Mouse (Mus musculus) stomach, embryonic 14.5 days (tissue): Measurements from ENCODE around the gene Cdc42ep2. TPM values are rescaled to one million over a fixed set of nuclear protein-coding genes. Genes with fewer than 3 reads are reported as not detected.

ENCODE experiments used
- ATAC-seq: fragments of 200-750 bp; cut with Nextera tagmentation; 2 replicates; pipeline ENCODE4 v1.8.0; 2017; ENCODE audit warnings: low read depth, moderate TSS enrichment; ENCODE audit not compliant: insufficient number of reproducible peaks, insufficient read depth, low FRiP score
- H3K27ac ChIP-seq: fragments of 300-500 bp; sonication (generic); 2 replicates; pipeline ENCODE4 v1.5.1; 2014; ENCODE audit warnings: mild to moderate bottlenecking, low read length, moderate library complexity, mixed read lengths
- H3K27me3 ChIP-seq: fragments of 300-500 bp; sonication (generic); 2 replicates; pipeline ENCODE4 v1.6.1; 2014; ENCODE audit warnings: low read length, control low read depth, mixed read lengths; ENCODE audit not compliant: control insufficient read depth, insufficient read depth
- H3K36me3 ChIP-seq: fragments of 300-500 bp; sonication (generic); 2 replicates; pipeline ENCODE4 v1.6.1; 2014; ENCODE audit warnings: mild to moderate bottlenecking, control low read depth, low read length, moderate library complexity, mixed read lengths; ENCODE audit not compliant: control insufficient read depth, insufficient read depth
- H3K4me1 ChIP-seq: fragments of 300-500 bp; sonication (generic); 2 replicates; pipeline ENCODE4 v1.6.1; 2014; ENCODE audit warnings: low read length, control low read depth, mixed read lengths; ENCODE audit not compliant: control insufficient read depth, insufficient read depth
- H3K4me2 ChIP-seq: fragments of 300-500 bp; sonication (generic); replicated peaks from 2 replicates; pipeline ENCODE4 v1.6.1; 2014; ENCODE audit warnings: low read depth, low read length, control low read depth
- H3K4me3 ChIP-seq: fragments of 300-500 bp; sonication (generic); 2 replicates; pipeline ENCODE4 v1.5.1; 2014; ENCODE audit warnings: low read depth, low read length, control low read depth
- H3K9ac ChIP-seq: fragments of 300-500 bp; sonication (generic); replicated peaks from 2 replicates; pipeline ENCODE4 v1.6.1; 2014; ENCODE audit warnings: low read depth, mild to moderate bottlenecking, control low read depth, low read length, moderate library complexity, mixed read lengths
- H3K9me3 ChIP-seq: fragments of 300-500 bp; sonication (generic); 2 replicates; pipeline ENCODE4 v1.6.1; 2016; ENCODE audit warnings: low read depth, low read length, control low read depth; ENCODE audit not compliant: control insufficient read depth
- WGBS: fragments of 180-500 bp; shearing (Covaris S2); extraction: QIAGEN DNeasy Blood & Tissue Kit; methylation state at CpG from one replicate; pipeline ENCODE4 v1.1.7; 2014; 5-methylcytosine and 5-hydroxymethylcytosine counted together
- polyA plus RNA-seq: library from polyadenylated mRNA; unstranded; fragments of >200 nt; fragmentation: Nextera tagmentation; extraction: Ambion mirVana; gene quantifications from 2 replicates; pipeline ENCODE4 v1.2.1, GENCODE M21; 2014

Cdc42ep2 gene
- polyA plus RNA-seq, 1 experiment from 2014 or later, result 7.4 TPM

- peak overlapping the region; percentile 78 for H3K27ac ChIP-seq
- whole genome bisulfite sequencing, result under 1% methylated on average over 59 of the region's 59 CpGs
- peaks cover 22% of the 10 kb centered on the region for H3K4me1 ChIP-seq
- no peaks in the 10 kb centered on the region for H3K27me3 ChIP-seq
- H3K36me3 ChIP-seq, result peaks cover 5% of the 10 kb centered on the region
- peak overlapping the region; percentile 98 for H3K9ac ChIP-seq
- H3K4me3 ChIP-seq, result peak overlapping the region; percentile 97
- peak; percentile 97 for ATAC-seq
- no peaks in the 10 kb centered on the region for H3K9me3 ChIP-seq
- H3K4me2 ChIP-seq, result peak overlapping the region; percentile 80
These were observed 12.3 kb downstream of the Cdc42ep2 start for GRCm38 (mm10) chr19:5912103-5913006.

- WGBS, result 3% methylated on average over 14 of the region's 14 CpGs
- H3K27ac ChIP-seq, result peak overlapping the region; percentile 78
- no peaks in the 10 kb centered on the region for H3K9me3 ChIP-seq
- H3K4me2 ChIP-seq, result peak overlapping the region; percentile 80
- H3K4me3 ChIP-seq, result peak overlapping the region; percentile 97
- ATAC-seq, result no peak
- peak overlapping the region; percentile 98 for H3K9ac ChIP-seq
- peaks cover 6% of the 10 kb centered on the region for H3K36me3 ChIP-seq
- peaks cover 22% of the 10 kb centered on the region for H3K4me1 ChIP-seq
- no peaks in the 10 kb centered on the region for H3K27me3 ChIP-seq
These were observed 13.1 kb downstream of the Cdc42ep2 start for GRCm38 (mm10) chr19:5911430-5912102.

- 49% methylated on average over 6 of the region's 6 CpGs for WGBS
- peaks cover 22% of the 10 kb centered on the region for H3K4me1 ChIP-seq
- no peaks in the 10 kb centered on the region for H3K9me3 ChIP-seq
- H3K27ac ChIP-seq, result no peak overlapping the region
- peaks cover 20% of the 10 kb centered on the region for H3K36me3 ChIP-seq
- no peaks in the 10 kb centered on the region for H3K27me3 ChIP-seq
- peak overlapping the region; percentile 80 for H3K4me2 ChIP-seq
- no peak overlapping the region for H3K4me3 ChIP-seq
- no peak for ATAC-seq
- H3K9ac ChIP-seq, result no peak overlapping the region
These were observed 14.4 kb downstream of the Cdc42ep2 start for GRCm38 (mm10) chr19:5910221-5910620.

GRCm38 (mm10) chr19:5907275-5907674, 17.3 kb downstream of the Cdc42ep2 start:
- H3K27ac ChIP-seq, result no peak overlapping the region
- H3K9ac ChIP-seq, result no peak overlapping the region
- no peaks in the 10 kb centered on the region for H3K27me3 ChIP-seq
- H3K36me3 ChIP-seq, result peaks cover 49% of the 10 kb centered on the region
- H3K9me3 ChIP-seq, result no peaks in the 10 kb centered on the region
- H3K4me3 ChIP-seq, result no peak overlapping the region
- no peak for ATAC-seq
- no peak overlapping the region for H3K4me2 ChIP-seq
- peaks cover 16% of the 10 kb centered on the region for H3K4me1 ChIP-seq
- 81% methylated on average over 3 of the region's 3 CpGs for WGBS

- Histone ChIP-seq H3K9ac (peak within 1 kb of the TSS; percentile 68), H3K36me3 (peaks cover 22% of the 10 kb centered on the region), H3K4me2 (peak within 1 kb of the TSS; percentile 91), H3K4me3 (peak within 1 kb of the TSS; percentile 58), H3K4me1 (peaks cover 4% of the 10 kb centered on the region; the same call in 1 of the 2 replicates), H3K27ac (0 out of 2 replicates have a peak within 1 kb of the TSS, but pooled peaks have one; percentile 48), H3K9me3 (no peaks in the 10 kb centered on the region), H3K27me3 (no peaks in the 10 kb centered on the region)
- ATAC-seq, result peak; percentile 95
- WGBS, result 3% methylated on average over 36 of the region's 36 CpGs
These were observed 30.5 kb downstream of the Cdc42ep2 start, which contains the start of gene Tigd3 for GRCm38 (mm10) chr19:5894002-5894678. Gene Tigd3 (minus strand): TSS chr19:5894149.

GRCm38 (mm10) chr19:5893282-5894001, 31.2 kb downstream of the Cdc42ep2 start:
- 0 out of 2 replicates have a peak overlapping the region, but pooled peaks have one; percentile 48 for H3K27ac ChIP-seq
- peak overlapping the region; percentile 68 for H3K9ac ChIP-seq
- ATAC-seq, result no peak; the same call in none of the 2 replicates
- H3K4me2 ChIP-seq, result peak overlapping the region; percentile 91
- H3K9me3 ChIP-seq, result no peaks in the 10 kb centered on the region
- no peaks in the 10 kb centered on the region for H3K27me3 ChIP-seq
- peaks cover 19% of the 10 kb centered on the region for H3K36me3 ChIP-seq
- peaks cover 4% of the 10 kb centered on the region; the same call in 1 of the 2 replicates for H3K4me1 ChIP-seq
- peak overlapping the region; percentile 58 for H3K4me3 ChIP-seq
- WGBS, result 8% methylated on average over 31 of the region's 31 CpGs

- Histone ChIP-seq H3K27me3 (no peaks in the 10 kb centered on the region), H3K4me2 (peak overlapping the region; percentile 91), H3K4me3 (peak overlapping the region; percentile 58; the same call in 1 of the 2 replicates), H3K27ac (no peak overlapping the region), H3K9ac (no peak overlapping the region), H3K4me1 (peaks cover 4% of the 10 kb centered on the region; the same call in 1 of the 2 replicates), H3K36me3 (peaks cover 15% of the 10 kb centered on the region), H3K9me3 (no peaks in the 10 kb centered on the region)
- ATAC-seq, result no peak
- WGBS, result 92% methylated on average over 13 of the region's 13 CpGs
These were observed 31.9 kb downstream of the Cdc42ep2 start for GRCm38 (mm10) chr19:5892735-5893134.
